In genomic region chr16:23057668-23058447, GRCm38 (mm10) we compare ENCODE assay signal across 18 mouse cellular contexts. TPM values are rescaled to one million over a fixed set of nuclear protein-coding genes. Genes with fewer than 3 reads are reported as not detected.
DNase-seq lines count a peak whose midpoint lies in the region; ATAC-seq and TF ChIP-seq lines count a peak whose summit lies in the region.
"Not testable (repeated sequence)": the region's sequence is repeated elsewhere in the genome, so short reads cannot be mapped to it uniquely, and the experiment has no call there.
"Had no signal": no experiment of that assay in that cellular context is flagged by ENCODE, and none has a peak within 500 bp of the region (broad histone marks: within the 10 kb centered on the region; RNA-seq: fewer than 3 reads in every experiment).

Gene Kng1 (plus strand): TSS chr16:23057865.

- TF ChIP-seq CTCF in embryonic fibroblast, embryonic 13.5 days (IDR thresholded peaks at IDR 0.05; ENCODE audit: borderline replicate concordance, insufficient read depth, low read length); liver, adult 2 months (IDR thresholded peaks at IDR 0.05; ENCODE audit: low read depth, low read length); liver, embryonic 14.5 days (IDR thresholded peaks at IDR 0.05; ENCODE audit: low read depth): not testable (repeated sequence)

- H3K36me3 ChIP-seq in intestine, embryonic 14.5 days (ENCODE audit: control insufficient read depth, insufficient read depth, low read length); liver, embryonic 14.5 days (replicated peaks; ENCODE audit: control insufficient read depth, insufficient read depth, low read depth); neural tube, embryonic 13.5 days: not testable (repeated sequence)
- H3K36me3 ChIP-seq in liver, adult 2 months (ENCODE audit: control insufficient read depth, insufficient read depth, low read length): peaks cover 18% of the 10 kb centered on the region

- ATAC-seq in intestine, embryonic 14.5 days (replicated peaks; ENCODE audit: low FRiP score, low TSS enrichment, low read depth): not testable (repeated sequence)
- ATAC-seq in liver, embryonic 14.5 days (ENCODE audit: insufficient read depth): peak; percentile 78
- ATAC-seq in neural tube, embryonic 13.5 days (ENCODE audit: low read depth): peak; percentile 40; the same call in 1 of the 2 replicates

- TF ChIP-seq EP300 in liver, embryonic 14.5 days (IDR thresholded peaks at IDR 0.05; ENCODE audit: low read depth): not testable (repeated sequence)

- H3K4me2 ChIP-seq in intestine, embryonic 14.5 days (ENCODE audit: low read length); liver, embryonic 14.5 days (ENCODE audit: low read depth); neural tube, embryonic 13.5 days: not testable (repeated sequence)

- WGBS in intestine, embryonic 14.5 days: 78% methylated on average over 1 of the region's 1 CpGs
- WGBS in liver, adult 2 months: 22% methylated on average over 1 of the region's 1 CpGs
- WGBS in liver, embryonic 14.5 days (ENCODE audit: insufficient replicate concordance): 38% methylated on average over 1 of the region's 1 CpGs
- WGBS in neural tube, embryonic 13.5 days: 55% methylated on average over 1 of the region's 1 CpGs

- TF ChIP-seq POLR2A in embryonic fibroblast, embryonic 13.5 days (IDR thresholded peaks at IDR 0.05; ENCODE audit: low read depth, low read length): not testable (repeated sequence)
- peak; percentile 33; the same call in 1 of the 2 replicates for TF ChIP-seq POLR2A in liver, adult 2 months (IDR thresholded peaks at IDR 0.05; ENCODE audit: extremely low read depth, insufficient read depth, low read length)

- H3K4me3 ChIP-seq in embryonic fibroblast, embryonic 13.5 days (ENCODE audit: insufficient read depth, low read length); intestine, embryonic 14.5 days (ENCODE audit: low read depth, low read length); neural tube, embryonic 13.5 days: not testable (repeated sequence)
- peak within 1 kb of the TSS; percentile 88 for H3K4me3 ChIP-seq in liver, adult 2 months (ENCODE audit: insufficient read depth, low read depth, low read length)
- H3K4me3 ChIP-seq in liver, embryonic 14.5 days (ENCODE audit: insufficient read depth in 1 of 2, low read depth in 2 of 2, low read length in 2 of 2): peak within 1 kb of the TSS; percentile 34 to 46

- not testable (repeated sequence) for H3K79me2 ChIP-seq in liver, adult 2 months (ENCODE audit: control insufficient read depth, insufficient read depth, low read length)

- H3K4me1 ChIP-seq in embryonic fibroblast, embryonic 13.5 days (ENCODE audit: control insufficient read depth, insufficient read depth, low read length); intestine, embryonic 14.5 days (replicated peaks; ENCODE audit: control insufficient read depth, insufficient read depth, low read length); liver, embryonic 14.5 days (replicated peaks; ENCODE audit: control insufficient read depth in 2 of 2, insufficient read depth in 2 of 2, low read length in 1 of 2); neural tube, embryonic 13.5 days (replicated peaks): not testable (repeated sequence)
- H3K4me1 ChIP-seq in liver, adult 2 months (ENCODE audit: control insufficient read depth, insufficient read depth, low read length): peaks cover 16% of the 10 kb centered on the region

- not testable (repeated sequence) for H3K9ac ChIP-seq in intestine, embryonic 14.5 days (ENCODE audit: low read length); liver, embryonic 14.5 days (replicated peaks); neural tube, embryonic 13.5 days
- H3K9ac ChIP-seq in liver, adult 2 months (ENCODE audit: low read depth, low read length): peak within 1 kb of the TSS; percentile 86

- DNase-seq in adrenal gland, postnatal 10 days: not testable (repeated sequence)
- DNase-seq in intestine, embryonic 14.5 days (ENCODE audit: low spot score): peak; percentile 4
- DNase-seq in liver, adult 2 months (ENCODE audit: extremely low read depth, low read depth, low spot score): peak; percentile 100
- peak; percentile 23 to 47 (median 30) for DNase-seq in liver, embryonic 14.5 days (ENCODE audit: low read depth in 3 of 3, low spot score in 3 of 3)
- DNase-seq in yolk sac, embryonic 10.5 days (ENCODE audit: low spot score): peak; percentile 80

- not testable (repeated sequence) for H3K27me3 ChIP-seq in intestine, embryonic 14.5 days (replicated peaks; ENCODE audit: control insufficient read depth, insufficient read depth, low read length); liver, adult 2 months (ENCODE audit: control insufficient read depth, insufficient read depth, low read length); liver, embryonic 14.5 days (ENCODE audit: control insufficient read depth, insufficient read depth, low read length); neural tube, embryonic 13.5 days

- H3K27ac ChIP-seq in embryonic fibroblast, embryonic 13.5 days (ENCODE audit: insufficient read depth, low read length): peak within 1 kb of the TSS; percentile 38; the same call in 1 of the 2 replicates
- not testable (repeated sequence) for H3K27ac ChIP-seq in intestine, embryonic 14.5 days (ENCODE audit: low read depth); liver, embryonic 14.5 days; neural tube, embryonic 13.5 days (replicated peaks)
- H3K27ac ChIP-seq in liver, adult 2 months (replicated peaks; ENCODE audit: insufficient read depth, low read depth, low read length): peak within 1 kb of the TSS; percentile 98

- H3K9me3 ChIP-seq in intestine, embryonic 14.5 days (ENCODE audit: control insufficient read depth, low read length); liver, embryonic 14.5 days (ENCODE audit: control insufficient read depth, low read length); neural tube, embryonic 13.5 days: not testable (repeated sequence)

RNA-seq across cellular contexts. Expression of gene Kng1, which starts in this region (rescaled TPM):
- total RNA-seq in adrenal gland, postnatal 10 days (2021): 100 to 1,000 TPM; 216 to 507 TPM
- polyA plus RNA-seq in embryonic fibroblast, embryonic 13.5 days (2011; ENCODE audit: insufficient read length, low read depth, missing spikeins): 1.4 and 1.5 TPM in 2 replicates
- polyA plus RNA-seq in intestine, embryonic 14.5 days (2014; fragmentation: Nextera tagmentation; extraction: Ambion mirVana): not detected in 2 replicates
- 1,906 and 2,075 TPM in 2 replicates for total RNA-seq in liver, adult 2 months (2014; rRNA removed)
- 642 and 701 TPM in 2 replicates for polyA plus RNA-seq in liver, adult 2 months (2012; rRNA removed)
- polyA plus RNA-seq in liver, embryonic 14.5 days (2012; rRNA removed): 162 and 225 TPM in 2 replicates
- 513 and 583 TPM in 2 replicates for polyA plus RNA-seq in liver, embryonic 14.5 days (2014; fragmentation: Nextera tagmentation; extraction: Ambion mirVana)
- 0.29 TPM in 1 of 2 replicates, not detected in the other for polyA plus RNA-seq in neural tube, embryonic 13.5 days (2015; fragmentation: Nextera tagmentation; extraction: Ambion mirVana)
- total RNA-seq: G1E; heart, adult 2 months; heart, postnatal 14 days; hematopoietic stem cell, adult 5-6 weeks; hindbrain, postnatal 0 days had no signal
- polyA plus RNA-seq: CD4-positive, CD25-positive, alpha-beta regulatory T cell, adult 4 months; cerebellum, adult 2 months; embryonic facial prominence, embryonic 10.5 days; forebrain, embryonic 11.5 days; forebrain, embryonic 15.5 days; G1E; heart, adult 2 months; hindbrain, embryonic 13.5 days had no signal

Comparison
In these comparisons a context has a peak if more than half of its experiments do, and no peak if none do; other contexts are left out.
1. RNA of gene Kng1 (polyA plus RNA-seq): 642 to 701 TPM in liver, adult 2 months and 162 to 583 TPM in liver, embryonic 14.5 days; 1.4 to 1.5 TPM in embryonic fibroblast, embryonic 13.5 days, 0.29 TPM in neural tube, embryonic 13.5 days and not detected in intestine, embryonic 14.5 days; every median in the first group is over 10 times any median in the second.
2. Peak in DNase-seq in intestine, embryonic 14.5 days; RNA of the gene not detected or under 1 TPM.
3. Peak in ATAC-seq in neural tube, embryonic 13.5 days; RNA of the gene not detected or under 1 TPM.